Mouse (Mus musculus) neutrophil, adult 5-6 weeks (primary cell): ENCODE measurements around the gene Nfib. TPM values are rescaled to one million over a fixed set of nuclear protein-coding genes. Genes with fewer than 3 reads are reported as not detected.

Experiments
- ATAC-seq: fragments of 151-379, 151-347 bp; 2 replicates; pipeline ENCODE4 v1.8.0; 2017; ENCODE audit warnings: mild to moderate bottlenecking, moderate TSS enrichment; ENCODE audit not compliant: insufficient number of reproducible peaks, poor library complexity, low FRiP score, severe bottlenecking; ENCODE audit errors: extremely low read depth
- total RNA-seq: library from RNA; stranded (forward); fragments of 200-1000 nt; gene quantifications from 2 replicates; pipeline ENCODE4 v1.2.3, GENCODE M21; 2017

The Nfib gene
- total RNA-seq, 1 experiment from 2014 or later: not detected

- ATAC-seq: no peak
These were observed 172.9 kb downstream of the Nfib start for GRCm38 (mm10) chr4:82532443-82533191.

- no peak for ATAC-seq
These were observed 173.6 kb downstream of the Nfib start for GRCm38 (mm10) chr4:82531977-82532376.

DNA sequence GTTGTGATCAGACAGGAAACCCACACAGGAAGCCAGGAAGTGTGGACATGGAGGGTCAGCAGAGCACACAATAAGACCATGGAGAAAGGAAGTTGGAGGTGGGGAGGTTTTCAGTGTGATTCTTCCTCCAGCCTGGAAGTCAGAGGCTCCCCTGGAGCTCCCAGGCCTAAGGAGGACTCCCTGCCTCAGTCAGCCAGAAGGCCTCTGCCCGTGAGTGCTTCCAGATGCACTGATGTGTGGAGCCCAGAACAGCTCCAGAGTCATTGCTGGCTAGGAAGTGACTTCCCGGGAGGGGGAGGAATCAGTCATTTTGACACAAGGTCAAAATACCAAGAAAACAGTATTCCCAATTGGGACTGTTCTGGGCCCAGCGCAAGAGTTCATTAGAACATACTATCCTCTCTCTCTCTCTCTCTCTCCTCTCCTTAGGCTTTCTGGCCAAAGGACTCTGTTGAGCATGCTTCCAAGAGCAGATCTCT is 174.6 kb downstream of the Nfib start:
- ATAC-seq: no peak

DNA sequence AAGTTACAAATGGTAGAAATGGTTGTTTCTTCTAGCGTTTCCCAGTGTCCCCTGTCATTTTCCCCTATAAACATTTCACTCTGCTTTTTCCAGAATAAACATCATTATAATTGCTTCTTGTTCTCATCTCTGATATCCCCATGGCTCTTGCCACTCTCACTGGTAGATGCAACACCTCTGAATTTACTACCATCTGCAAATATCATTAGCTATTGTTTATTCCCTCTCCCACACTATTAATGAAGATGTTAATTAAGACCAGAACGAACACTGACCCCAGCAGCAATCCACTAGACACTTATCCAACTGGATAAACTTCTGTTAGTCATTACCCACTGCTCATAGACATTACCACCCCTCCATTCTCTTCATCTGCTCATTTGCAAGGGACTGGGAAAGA is 176.6 kb downstream of the Nfib start:
- ATAC-seq: no peak

GRCm38 (mm10) chr4:82519935-82520334 is 185.6 kb downstream of the Nfib start:
- no peak for ATAC-seq

- ATAC-seq: no peak
These were observed 187.4 kb downstream of the Nfib start for GRCm38 (mm10) chr4:82518132-82518531.

DNA sequence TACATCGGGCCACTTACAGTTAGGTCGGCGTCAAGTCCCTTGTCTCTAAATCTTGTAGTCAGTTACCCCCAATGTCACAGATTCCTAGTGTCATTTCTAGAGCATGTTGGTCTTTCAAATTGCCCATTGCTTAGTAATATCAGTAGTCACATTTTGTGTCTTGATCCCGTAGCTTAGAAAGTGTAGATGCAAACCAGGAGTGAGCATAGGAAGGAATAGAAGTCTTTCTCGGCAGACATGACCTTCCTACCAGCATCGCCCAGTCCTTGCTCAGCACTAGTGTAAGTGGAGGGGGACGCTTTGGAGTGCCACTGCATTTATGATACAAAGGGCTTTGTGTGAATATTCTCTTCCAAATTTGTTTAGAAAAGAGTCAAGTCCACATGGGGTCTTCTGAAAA is 188.2 kb downstream of the Nfib start:
- no peak for ATAC-seq

DNA sequence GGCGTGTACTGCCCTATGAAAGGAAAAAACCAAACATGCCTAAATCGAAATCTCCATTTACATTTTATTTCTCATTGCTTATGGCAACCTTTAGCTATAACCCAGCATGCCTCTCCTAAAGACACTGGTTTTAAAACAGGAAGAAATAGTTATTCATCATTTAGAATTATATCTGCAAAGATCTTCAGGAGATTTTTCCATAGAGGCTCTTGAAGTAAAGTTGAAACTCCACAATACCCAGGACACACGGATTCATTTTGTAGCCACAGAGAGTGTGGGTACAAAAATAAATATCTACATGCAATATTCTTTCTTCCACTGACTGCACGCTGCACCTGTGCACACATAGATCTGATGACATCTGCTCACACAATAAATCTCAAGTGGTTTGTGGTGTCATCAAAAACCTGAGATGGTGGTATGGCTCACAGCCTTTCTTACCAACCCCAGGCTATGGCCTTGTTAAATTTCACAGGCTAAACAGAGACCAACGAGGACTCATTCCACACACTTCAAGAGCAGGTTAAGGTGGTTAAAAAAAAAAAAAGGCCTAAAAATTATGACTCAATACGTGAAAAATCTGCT is 189.2 kb downstream of the Nfib start:
- ATAC-seq: no peak

- ATAC-seq: no peak
These were observed 190.6 kb downstream of the Nfib start for GRCm38 (mm10) chr4:82514921-82515320.

DNA sequence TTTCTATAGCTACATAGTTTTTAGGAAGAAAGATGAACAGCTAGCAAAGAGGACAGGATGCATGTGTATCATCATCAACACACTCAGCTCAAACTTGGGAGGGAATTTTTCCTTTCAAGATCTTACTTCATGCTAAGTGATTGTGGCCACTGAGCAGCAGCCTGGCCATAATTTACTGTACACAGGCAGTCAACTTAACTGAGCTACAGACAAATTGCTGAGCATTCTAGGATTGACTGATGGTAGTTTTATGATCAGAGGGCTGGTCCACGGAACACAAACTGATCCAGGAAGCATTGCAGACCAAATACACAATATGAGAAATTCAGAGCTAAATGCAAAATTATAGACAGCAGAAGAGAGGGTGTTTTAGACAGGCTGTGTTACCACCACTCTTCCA is 191.2 kb downstream of the Nfib start:
- ATAC-seq: no peak

- ATAC-seq: no peak
These were observed 192.2 kb downstream of the Nfib start for GRCm38 (mm10) chr4:82513426-82513750.

- no peak for ATAC-seq
These were observed 192.7 kb downstream of the Nfib start for GRCm38 (mm10) chr4:82512743-82513425.

DNA sequence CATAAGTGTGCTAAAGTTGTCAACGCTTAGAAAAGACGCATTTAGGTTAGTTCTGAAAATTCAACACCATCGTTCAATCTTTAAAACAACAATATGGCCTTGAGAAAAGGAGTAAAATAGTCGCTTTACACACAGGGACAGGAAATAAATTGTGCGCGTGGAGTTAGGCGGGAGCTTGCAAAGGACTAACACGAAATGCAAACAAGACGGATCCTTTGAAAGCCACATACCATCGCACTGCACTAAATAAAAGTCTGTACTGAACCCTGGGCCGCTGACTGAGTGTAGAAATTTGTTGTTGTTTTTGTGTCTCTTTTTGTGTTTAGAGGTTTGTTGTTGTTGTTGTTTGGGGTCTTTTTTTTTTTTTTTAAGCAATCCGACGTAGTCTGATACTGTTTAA is 193.2 kb downstream of the Nfib start:
- ATAC-seq: no peak

- ATAC-seq: no peak
These were observed 194.0 kb downstream of the Nfib start for GRCm38 (mm10) chr4:82511524-82511923.

DNA sequence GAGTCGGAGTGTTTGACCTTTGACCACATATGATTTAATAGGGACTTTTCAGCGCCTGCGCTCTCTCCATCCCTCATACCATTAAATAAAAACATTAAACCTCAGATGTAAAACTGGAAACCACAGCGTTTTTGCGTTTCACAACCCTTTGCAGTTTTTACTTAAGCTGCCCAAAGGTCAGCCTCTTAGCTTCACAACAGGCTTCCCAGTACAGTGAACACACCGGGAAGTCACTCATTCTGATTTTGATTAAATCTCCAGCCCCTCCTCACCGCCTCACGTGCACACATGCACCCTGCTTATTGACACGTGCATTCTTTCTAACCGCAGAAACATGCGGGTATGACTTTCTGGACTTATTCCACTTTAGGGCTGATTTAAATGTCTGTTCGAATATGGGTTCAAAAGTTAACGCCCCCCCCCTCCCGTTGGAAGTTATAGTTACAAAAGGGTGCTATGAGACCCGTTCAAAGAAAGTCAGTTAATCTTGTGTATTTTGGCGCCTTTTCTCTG is 194.5 kb downstream of the Nfib start:
- ATAC-seq: no peak

- no peak for ATAC-seq
These were observed 195.8 kb downstream of the Nfib start for GRCm38 (mm10) chr4:82509771-82510170.

- no peak for ATAC-seq
These were observed 196.3 kb downstream of the Nfib start for GRCm38 (mm10) chr4:82509166-82509767.

- ATAC-seq: no peak
These were observed 197.3 kb downstream of the Nfib start for GRCm38 (mm10) chr4:82508281-82508687.

- no peak for ATAC-seq
These were observed 197.8 kb downstream of the Nfib start for GRCm38 (mm10) chr4:82507541-82508280.
